Mouse (Mus musculus) cerebellum, adult 9-11 months (tissue): ENCODE data around the gene Akap8.

ENCODE experiments used
- DNase-seq: peaks from one replicate; pipeline ENCODE4 v3.0.0; 2022

The Akap8 gene

GRCm38 (mm10) chr17:32348406-32348805, 27.4 kb upstream of the Akap8 start:
- DNase-seq = no peak

GRCm38 (mm10) chr17:32341102-32341501, 20.1 kb upstream of the Akap8 start:
- DNase-seq = no peak

GRCm38 (mm10) chr17:32340110-32340509, 19.1 kb upstream of the Akap8 start:
- DNase-seq = no peak

- DNase-seq = no peak
Measured at GRCm38 (mm10) chr17:32335869-32336268, 14.8 kb upstream of the Akap8 start.

GRCm38 (mm10) chr17:32334921-32335320, 13.9 kb upstream of the Akap8 start:
- no peak for DNase-seq

- DNase-seq = no peak
Measured at GRCm38 (mm10) chr17:32333675-32334303, 12.8 kb upstream of the Akap8 start.

GRCm38 (mm10) chr17:32327501-32327900, 6.5 kb upstream of the Akap8 start:
- DNase-seq = no peak

- DNase-seq = no peak
Measured at GRCm38 (mm10) chr17:32322809-32323208, 1.8 kb upstream of the Akap8 start.

- DNase-seq = no peak
Measured at GRCm38 (mm10) chr17:32321836-32322235, 798 bp upstream of the Akap8 start.

GRCm38 (mm10) chr17:32321390-32321734, 324 bp upstream of the Akap8 start:
- DNase-seq = no peak

- DNase-seq = no peak
Measured at GRCm38 (mm10) chr17:32319950-32320349, 1.1 kb downstream of the Akap8 start.

- no peak for DNase-seq
Measured at GRCm38 (mm10) chr17:32317708-32318107, 3.3 kb downstream of the Akap8 start.

GRCm38 (mm10) chr17:32317032-32317431, 4.0 kb downstream of the Akap8 start:
- peak; percentile 18 for DNase-seq

- no peak for DNase-seq
Measured at GRCm38 (mm10) chr17:32315560-32315959, 5.5 kb downstream of the Akap8 start.

GRCm38 (mm10) chr17:32313892-32314291, 7.1 kb downstream of the Akap8 start:
- DNase-seq = no peak

- DNase-seq = peak; percentile 46
Measured at GRCm38 (mm10) chr17:32312801-32313200, 8.2 kb downstream of the Akap8 start.

- no peak for DNase-seq
Measured at GRCm38 (mm10) chr17:32307963-32308362, 13.1 kb downstream of the Akap8 start.

- DNase-seq = no peak
Measured at GRCm38 (mm10) chr17:32298125-32298524, 22.9 kb downstream of the Akap8 start.

GRCm38 (mm10) chr17:32295901-32296300, 25.1 kb downstream of the Akap8 start:
- no peak for DNase-seq

- no peak for DNase-seq
Measured at GRCm38 (mm10) chr17:32295160-32295559, 25.9 kb downstream of the Akap8 start.

GRCm38 (mm10) chr17:32285138-32285670, 35.8 kb downstream of the Akap8 start:
- no peak for DNase-seq

GRCm38 (mm10) chr17:32284262-32285137, 36.5 kb downstream of the Akap8 start, which contains the start of gene Brd4:
Brd4 (minus strand) TSS chr17:32284722.
- peak; percentile 94 for DNase-seq

- DNase-seq = peak; percentile 64
Measured at GRCm38 (mm10) chr17:32283771-32284221, 37.2 kb downstream of the Akap8 start.

- no peak for DNase-seq
Measured at GRCm38 (mm10) chr17:32283341-32283740, 37.7 kb downstream of the Akap8 start.
